Mouse (Mus musculus): ENCODE measurements at regions not wholly inside any gene's neighbourhood (a gene's known extent, or its start where the extent isn't known, plus 50 kb on each side); places are given as distances from the start of the nearest gene placed in this dataset.

DNA sequence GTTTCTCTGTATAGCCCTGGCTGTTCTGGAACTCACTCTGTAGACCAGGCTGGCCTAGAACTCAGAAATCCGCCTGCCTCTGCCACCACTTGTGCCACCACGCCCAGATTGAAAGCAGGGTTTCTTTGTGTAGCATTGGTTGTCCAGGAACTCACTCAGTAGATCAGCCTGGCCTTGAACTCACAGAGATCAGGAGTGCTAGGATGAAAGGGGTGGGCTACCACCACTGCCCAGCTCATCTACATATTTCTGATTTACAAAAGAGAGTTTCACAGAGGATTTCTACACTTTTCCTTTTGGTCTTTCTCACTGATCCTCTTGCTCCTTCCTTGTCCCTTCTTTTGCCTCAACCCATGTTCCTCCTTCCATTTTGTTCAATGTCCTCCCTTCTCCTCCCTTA is 53.1 kb upstream of the Lbx1 start:
- DNase-seq (ENCODE audit: low spot score in 2 of 2) = no peak

DNA sequence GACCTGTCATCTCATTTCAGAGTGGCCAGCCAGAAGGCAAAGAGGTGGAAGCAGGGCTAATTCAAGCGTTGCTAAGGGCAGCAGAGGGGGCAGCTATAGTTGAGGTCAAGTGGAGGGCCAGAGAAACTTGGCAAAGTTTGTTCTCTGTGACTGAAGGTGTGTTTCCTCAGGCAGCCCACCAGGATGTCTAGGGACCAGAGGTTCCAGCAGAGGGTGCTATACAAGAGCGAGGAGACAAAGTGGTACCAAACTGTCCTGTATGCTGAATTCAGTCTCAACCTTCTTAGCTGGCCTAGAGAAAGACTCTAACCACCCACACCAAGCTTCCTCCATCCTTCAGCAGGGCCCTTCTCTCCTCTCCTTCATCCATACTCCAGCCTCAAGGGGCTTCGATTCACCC is 62.2 kb upstream of the Lbx1 start:
- DNase-seq (ENCODE audit: low spot score in 2 of 2) = no peak

DNA sequence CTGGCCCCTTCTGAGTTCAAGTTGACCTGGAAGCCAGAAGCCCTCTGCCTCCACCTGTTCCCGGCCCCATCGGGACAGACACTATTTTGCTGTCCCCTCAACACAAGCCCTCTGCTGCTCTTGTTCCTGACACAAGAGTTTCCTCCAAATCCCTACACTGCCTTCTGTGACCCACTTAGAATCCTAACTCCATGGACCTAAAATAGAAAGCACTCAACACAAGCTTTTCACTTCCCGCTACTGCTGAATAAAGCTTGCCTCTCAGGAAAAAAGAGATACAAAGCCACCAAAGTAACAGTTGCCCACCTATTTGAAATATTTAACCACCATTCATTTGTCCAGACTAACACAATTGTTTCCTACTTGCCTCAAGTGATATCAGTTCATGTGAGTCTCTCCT is 63.7 kb upstream of the Lbx1 start:
- DNase-seq (ENCODE audit: low spot score in 2 of 2) = no peak

DNA sequence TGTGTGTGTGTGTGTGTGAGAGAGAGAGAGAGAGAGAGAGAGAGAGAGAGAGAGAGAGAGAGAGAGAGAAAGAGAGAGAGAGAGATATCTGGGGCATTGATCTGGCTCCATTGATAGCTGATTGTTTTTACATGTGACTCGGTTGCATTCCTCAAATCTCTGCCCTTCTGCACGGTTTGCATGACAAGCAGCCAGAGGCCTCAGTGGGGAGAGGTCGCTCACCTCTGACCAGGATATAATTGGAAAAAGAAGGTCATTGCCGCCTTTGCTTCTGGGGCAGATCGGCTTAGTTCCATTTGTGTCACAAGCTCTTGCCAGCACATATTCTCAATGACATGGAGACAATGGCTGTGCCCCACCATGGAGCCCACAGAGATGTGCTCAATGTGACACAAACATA is 63.8 kb upstream of the Btrc start:
- no peak for DNase-seq (ENCODE audit: low spot score in 2 of 2)

DNA sequence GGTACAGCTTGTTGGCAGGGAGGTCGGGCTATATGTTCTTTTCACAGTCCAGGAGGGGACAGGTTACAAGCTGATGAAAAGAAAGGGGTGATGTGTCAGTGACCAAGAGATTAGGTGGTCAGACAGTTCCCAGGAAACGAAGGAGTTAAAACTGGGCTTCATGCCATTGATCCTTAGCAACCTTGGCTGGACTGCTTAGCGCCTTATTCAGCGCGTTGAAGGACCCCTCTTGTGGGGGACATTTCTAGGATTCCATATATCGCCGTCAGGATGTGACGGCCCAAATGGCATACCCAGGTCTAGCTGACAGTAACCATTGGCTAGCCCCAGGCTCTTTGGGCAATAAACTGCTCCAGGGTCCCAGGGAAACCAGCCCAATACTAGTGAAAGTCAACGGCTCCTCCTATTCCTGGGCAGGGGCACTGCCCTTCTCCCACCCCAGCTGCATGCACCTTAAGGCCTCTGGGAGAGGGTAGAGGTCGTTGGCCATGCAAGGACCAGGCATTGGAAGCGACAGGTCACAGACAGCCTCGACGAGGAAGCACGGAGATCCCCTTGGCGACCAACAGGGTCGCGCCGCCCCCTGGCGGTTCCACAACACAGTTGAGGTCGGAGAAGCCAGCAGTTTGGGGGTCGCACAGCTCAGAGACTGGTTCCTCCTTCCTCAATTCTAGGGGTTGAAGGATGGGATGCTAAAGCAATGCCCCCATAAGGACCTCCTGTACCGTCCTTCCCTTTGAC is 62.7 kb upstream of the Btrc start:
- DNase-seq (ENCODE audit: low spot score in 2 of 2) = no peak

DNA sequence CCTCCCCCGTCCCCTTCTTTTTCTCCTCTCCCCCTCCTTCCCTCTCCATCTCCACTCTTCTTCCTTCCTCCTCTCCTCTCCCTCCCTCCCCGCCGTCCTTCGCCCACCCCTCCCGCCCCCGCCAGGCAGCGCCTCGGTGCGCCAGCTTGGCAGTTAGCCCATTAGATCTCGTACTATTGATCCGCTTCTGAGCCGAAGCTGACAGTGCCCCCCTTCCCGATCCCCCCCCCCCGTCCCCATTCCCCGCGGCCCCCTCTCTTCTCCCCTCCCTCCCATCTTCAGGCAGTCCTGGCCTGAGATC is 62.2 kb upstream of the Btrc start:
- DNase-seq (ENCODE audit: low spot score in 2 of 2) = no peak

DNA sequence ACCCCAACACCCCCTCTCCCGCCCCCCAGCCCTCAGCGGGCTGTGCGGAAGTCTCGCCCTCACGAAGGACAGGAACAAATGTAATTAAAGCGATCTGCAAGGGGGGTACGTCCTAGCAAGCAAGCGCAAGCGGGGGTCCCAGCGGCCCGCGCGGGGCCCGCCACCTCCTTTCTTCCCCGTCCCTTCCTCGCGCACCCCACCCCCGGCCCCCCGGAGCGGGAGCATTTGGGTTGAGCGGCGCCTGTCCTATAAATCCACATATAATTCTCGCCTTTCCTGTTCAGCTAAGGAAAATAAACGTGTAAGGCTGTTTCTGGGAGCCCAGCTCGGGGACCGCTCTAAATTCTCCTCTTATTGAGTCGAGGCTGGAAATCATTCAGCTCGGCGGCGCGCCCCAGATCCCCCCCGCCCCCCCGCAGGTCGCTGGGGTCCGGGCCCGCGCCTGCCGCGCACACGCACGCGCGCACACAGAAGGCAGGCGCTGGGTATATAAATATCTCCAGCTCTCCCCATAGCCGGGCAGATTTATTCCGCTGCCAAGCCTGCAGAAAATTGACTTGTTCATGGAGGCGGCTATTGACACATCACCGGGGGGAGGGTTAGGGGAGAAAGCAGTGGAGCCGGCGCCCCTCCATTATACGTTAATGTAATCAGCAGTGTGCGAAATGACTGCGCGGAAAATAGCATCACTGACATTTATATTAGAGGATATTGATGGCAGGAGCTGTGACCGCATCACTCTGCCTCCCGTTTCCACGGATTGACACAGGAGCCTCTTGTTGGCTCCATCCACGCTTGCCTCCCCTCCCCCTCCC is 61.6 kb upstream of the Btrc start:
- peak; percentile 78 to 81 for DNase-seq (ENCODE audit: low spot score in 2 of 2)

DNA sequence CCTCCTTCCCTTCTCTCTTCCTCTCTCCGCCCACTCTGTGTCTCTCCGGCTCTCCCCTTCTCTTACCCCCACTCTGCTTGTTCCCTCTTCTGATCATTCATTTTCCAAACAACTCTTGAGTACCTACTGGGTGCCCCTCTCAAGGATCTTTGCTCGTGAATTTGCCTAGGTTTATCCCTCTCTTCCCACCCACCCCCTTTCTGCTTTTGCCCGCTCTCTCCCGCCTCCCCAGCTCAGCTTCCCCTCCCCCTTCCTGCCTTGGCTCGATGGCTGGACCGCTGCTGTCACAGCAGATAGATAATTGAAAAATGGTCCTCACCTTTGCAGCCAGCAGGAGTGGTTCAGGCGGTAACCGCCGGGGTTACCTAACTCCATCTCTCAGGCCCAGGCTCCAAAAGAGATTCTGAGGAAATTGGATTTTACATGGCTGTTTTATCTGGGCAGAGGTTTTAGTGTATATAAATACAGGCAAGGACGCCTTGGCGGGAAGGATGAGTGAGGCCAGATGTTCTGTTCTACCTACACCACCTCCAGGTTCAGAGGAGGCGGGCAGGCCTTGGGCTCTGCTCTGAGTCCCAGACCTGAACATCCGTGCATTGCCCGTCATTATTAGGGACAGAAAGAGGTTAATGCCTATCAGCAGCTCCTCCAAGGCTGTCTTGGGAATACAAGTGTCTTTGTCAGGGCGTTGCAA is 60.8 kb upstream of the Btrc start:
- DNase-seq (ENCODE audit: low spot score in 2 of 2) = no peak

DNA sequence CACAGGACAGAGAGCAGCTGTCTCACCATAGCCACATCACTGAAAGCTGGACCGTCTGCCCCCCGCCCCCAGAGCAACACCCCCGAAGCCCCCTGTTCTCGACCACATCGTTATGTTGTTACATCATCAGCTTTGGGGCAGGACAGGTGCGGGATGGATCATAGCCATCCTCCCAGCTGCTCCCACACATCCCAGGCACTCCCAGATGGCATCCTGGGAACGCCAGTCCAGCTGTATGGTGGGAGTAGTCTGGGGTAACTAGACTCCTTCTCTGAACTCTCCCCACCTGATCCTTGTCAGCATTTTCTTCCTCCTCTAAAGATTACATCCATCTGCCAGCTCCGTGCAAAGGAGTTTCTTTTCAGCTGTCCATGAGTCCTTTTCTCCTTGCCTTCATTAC is 59.0 kb upstream of the Btrc start:
- peak; percentile 54 to 55 for DNase-seq (ENCODE audit: low spot score in 2 of 2)

DNA sequence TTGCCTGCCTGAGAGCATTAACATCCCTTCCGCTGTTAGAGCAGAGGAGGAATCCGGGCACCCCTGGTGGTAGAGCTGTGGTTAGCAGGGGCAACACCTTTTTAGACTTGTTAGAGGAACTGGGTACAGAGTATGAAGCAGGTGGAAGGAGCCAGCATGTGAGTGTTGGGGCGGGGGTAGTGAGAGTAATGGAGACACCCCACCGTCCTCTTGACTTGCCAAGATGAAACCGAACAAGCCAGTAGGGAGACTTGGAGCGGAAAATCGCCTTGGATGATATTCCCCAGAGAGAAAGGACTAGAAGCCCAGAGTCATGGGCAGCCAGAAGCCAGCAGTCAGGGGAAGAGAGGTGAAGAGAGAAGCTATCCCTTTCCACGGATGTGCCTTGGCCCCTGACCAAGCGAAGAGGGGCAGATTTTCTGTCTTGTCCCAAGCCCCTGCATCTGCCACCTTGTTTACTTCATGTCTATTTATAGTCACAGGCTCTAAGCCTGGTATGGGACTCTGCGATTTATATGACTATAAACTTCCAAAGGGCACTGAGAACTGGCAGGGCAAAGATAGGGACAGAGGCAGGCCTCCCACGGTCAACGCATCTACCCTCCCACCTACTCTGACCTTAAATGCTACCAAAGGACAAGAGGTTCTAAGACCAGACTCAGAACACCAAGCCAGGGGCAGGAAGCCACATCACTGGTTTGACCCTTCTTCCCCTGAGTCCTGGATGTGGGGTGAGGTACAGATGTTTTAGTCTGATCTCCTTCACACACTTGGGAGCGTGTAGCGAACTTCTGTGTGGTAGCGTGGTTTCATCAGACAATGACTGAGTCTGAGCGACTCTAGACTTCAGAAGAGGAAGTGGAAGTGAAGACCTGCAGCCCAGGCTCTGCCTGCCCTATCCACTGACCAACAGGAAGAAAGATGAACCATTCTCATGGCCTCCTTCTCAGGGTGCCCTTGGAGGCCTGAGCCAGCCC is 55.9 kb upstream of the Btrc start:
- no peak for DNase-seq (ENCODE audit: low spot score in 2 of 2)

DNA sequence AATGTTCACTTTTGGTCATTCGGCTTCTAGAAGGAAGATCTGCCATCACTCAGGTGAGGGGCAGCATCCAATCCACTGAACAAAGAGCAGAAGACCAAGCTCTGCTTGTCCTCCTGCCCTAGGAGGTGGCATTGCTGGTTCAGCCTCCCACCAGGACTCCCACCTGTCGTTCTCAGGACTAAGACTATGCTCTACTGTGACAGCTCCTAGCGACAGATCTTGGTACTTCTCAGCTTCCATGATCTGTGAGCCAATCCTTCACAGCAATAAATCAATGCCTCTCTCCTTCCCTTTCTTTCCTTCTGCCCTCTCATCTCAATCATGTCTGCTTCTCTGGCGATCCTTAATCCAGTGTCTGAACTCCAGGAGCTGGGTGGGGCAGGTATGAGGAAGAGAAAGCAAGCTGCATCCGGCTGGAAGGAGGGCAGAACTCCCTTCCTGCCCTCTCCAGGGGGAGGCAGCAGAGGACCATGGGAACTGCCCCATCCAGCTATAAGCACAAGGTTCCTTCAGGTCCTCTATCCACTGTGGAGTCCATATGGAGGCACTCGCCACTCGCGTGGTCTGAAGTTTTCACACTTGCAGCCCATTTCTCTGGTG is 54.8 kb upstream of the Btrc start:
- no peak for DNase-seq (ENCODE audit: low spot score in 2 of 2)

DNA sequence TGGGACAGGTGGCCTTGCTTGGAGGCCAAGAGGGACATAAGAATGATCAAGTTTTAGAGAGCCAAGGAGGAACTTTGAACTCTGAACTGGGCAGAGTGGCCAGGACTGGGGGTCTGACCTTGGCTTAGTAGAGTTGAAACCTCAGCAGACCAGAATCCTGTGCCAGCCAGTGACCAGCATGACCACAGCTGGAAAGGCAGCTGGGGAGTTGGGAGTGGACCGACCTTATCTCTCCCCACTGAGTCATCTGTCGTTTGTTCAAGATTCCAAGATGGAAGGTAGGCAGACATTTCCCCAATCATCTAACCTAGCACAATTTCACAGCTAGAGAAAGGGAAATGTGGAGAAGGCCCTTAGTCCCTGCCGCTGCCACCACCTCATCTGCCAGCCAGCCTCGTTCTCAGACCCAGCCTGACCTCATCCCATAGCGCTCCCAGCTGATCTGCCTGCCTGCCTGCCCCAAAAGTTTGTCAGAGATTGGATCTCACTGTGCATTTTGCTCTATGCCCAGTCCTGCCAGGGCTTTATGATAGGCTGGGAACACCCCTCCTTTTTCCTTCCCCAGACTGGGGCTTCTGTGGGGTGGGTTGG is 53.1 kb upstream of the Btrc start:
- DNase-seq (ENCODE audit: low spot score in 2 of 2) = no peak

DNA sequence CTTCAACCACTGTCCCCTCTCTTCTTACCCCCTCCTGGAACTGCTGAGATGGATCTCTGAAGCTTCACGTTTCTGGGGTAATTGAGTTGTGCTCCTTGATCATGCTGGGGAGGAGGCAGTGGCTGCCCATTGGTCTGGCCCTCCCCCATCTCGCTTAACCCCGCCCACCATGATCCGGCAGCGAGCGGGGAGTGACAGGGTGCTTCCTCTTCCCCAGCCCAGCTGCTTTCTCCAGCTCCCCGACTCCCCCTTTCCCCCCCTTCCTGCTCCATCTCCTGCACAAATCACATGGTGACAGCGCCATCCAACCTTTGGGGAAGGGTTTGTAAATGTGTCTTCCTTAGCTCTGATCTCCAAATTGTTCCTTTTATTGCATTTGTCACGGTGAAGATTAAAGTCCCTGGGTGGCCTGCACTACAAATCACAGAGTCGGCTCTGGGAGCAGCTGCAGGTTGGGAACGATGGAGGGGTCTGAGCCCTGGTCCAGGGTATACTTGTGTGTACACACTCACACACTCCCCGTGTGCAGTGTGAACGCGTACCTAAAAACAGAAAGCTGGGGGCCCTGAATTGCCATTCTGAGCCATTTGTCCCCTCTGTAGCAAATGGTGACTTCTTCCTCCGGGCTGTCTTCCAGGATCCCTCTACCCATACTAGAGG is 52.5 kb upstream of the Btrc start:
- peak in 1 of 2 experiments; percentile 51 for DNase-seq (ENCODE audit: low spot score in 2 of 2)

DNA sequence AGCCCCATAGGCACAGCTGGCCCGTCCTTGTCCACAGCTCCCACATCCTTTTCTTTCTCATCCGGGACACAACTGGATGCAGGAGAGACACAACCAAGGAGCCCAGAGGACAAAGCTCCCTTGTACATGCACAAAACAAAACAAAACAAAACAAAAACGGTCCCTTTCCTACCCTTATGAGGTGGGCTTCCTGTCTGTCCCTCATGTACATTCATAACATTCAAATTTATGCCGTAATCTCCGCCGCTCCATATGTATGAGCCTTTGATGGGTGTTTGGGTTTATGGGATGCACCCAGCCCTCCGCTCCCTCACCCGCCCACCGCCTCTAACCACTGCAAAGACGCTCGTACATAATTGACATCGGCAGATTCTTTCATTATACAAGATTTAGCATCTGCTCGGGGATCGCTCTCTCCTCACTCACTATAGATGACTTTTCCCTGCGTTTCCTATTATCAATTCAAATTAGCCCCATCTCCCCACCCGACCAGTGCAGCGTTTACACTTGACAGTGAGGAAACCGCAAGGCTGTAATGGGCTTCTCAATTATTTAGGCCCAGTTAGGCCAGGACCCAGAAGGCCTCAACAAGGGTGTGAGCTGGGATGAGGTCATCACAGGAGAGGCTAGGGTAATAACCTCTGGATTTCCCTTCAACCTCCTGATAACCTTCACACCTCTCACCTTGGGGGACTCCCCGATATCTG is 51.5 kb upstream of the Btrc start:
- no peak for DNase-seq (ENCODE audit: low spot score in 2 of 2)

DNA sequence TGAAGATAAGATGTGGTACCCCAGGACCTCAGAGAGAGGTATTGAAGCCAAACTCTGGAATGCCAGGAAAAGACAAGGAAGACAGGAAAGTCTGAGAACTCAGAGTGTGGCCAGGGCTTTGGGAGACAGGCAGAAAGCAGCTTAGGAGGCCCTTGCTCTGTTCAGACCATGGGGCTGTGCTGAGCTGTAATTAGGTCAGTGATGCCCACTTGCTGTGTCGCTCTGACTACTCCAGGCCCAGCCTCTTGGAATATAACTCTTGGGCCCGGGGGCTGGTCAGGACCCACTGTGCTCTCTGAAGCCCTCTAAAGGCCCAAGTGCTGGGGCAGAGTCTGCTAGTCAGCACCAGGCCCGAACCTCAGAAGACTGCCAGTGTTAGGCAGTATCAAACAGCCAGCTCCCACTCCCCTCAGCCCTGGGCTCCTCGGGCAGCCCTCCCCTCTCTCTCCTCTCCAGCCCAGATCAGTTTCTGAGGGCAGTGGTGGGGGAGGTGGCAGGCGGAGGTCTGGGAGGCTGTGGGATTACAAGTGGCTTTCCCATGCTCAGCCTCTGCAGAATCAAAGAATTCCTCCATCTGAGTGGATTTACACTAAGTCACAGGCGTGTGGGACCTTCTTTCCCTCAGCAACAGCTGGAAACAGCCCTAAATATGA is 50.7 kb upstream of the Btrc start:
- DNase-seq (ENCODE audit: low spot score in 2 of 2) = no peak

All from layer of hippocampus, adult 8-10 months (tissue).